Mouse (Mus musculus): ENCODE measurements at regions not wholly inside any gene's neighbourhood (a gene's known extent, or its start where the extent isn't known, plus 50 kb on each side); places are given as distances from the start of the nearest gene placed in this dataset.

- no peak for DNase-seq
These were observed 431.7 kb downstream of the Adgrl2 start for GRCm38 (mm10) chr3:148558592-148559157.

- DNase-seq: no peak
These were observed 435.0 kb downstream of the Adgrl2 start for GRCm38 (mm10) chr3:148555324-148555723.

- no peak for DNase-seq
These were observed 439.6 kb downstream of the Adgrl2 start for GRCm38 (mm10) chr3:148550716-148551115.

- no peak for DNase-seq
These were observed 445.4 kb downstream of the Adgrl2 start for GRCm38 (mm10) chr3:148544929-148545328.

- DNase-seq: no peak
These were observed 448.1 kb downstream of the Adgrl2 start for GRCm38 (mm10) chr3:148542217-148542616.

GRCm38 (mm10) chr3:148537669-148538271 is 452.6 kb downstream of the Adgrl2 start:
- DNase-seq: no peak

- no peak for DNase-seq
These were observed 460.5 kb downstream of the Adgrl2 start for GRCm38 (mm10) chr3:148529893-148530292.

GRCm38 (mm10) chr3:148510381-148510780 is 480.0 kb downstream of the Adgrl2 start:
- DNase-seq: no peak

GRCm38 (mm10) chr3:148504928-148505327 is 485.4 kb downstream of the Adgrl2 start:
- DNase-seq: no peak

GRCm38 (mm10) chr3:148503432-148503831 is 486.9 kb downstream of the Adgrl2 start:
- DNase-seq: no peak

- DNase-seq: peak; percentile 11
These were observed 488.6 kb downstream of the Adgrl2 start for GRCm38 (mm10) chr3:148501801-148502200.

GRCm38 (mm10) chr3:148496672-148497071 is 493.7 kb downstream of the Adgrl2 start:
- no peak for DNase-seq

- DNase-seq: no peak
These were observed 499.1 kb downstream of the Adgrl2 start for GRCm38 (mm10) chr3:148491287-148491686.

- DNase-seq: no peak
These were observed 501.2 kb downstream of the Adgrl2 start for GRCm38 (mm10) chr3:148489201-148489600.

- DNase-seq: no peak
These were observed 502.4 kb downstream of the Adgrl2 start for GRCm38 (mm10) chr3:148487949-148488348.

GRCm38 (mm10) chr3:148475862-148476261 is 514.5 kb downstream of the Adgrl2 start:
- DNase-seq: no peak

- DNase-seq: no peak
These were observed 517.4 kb downstream of the Adgrl2 start for GRCm38 (mm10) chr3:148472943-148473444.

- no peak for DNase-seq
These were observed 524.9 kb downstream of the Adgrl2 start for GRCm38 (mm10) chr3:148465456-148465855.

GRCm38 (mm10) chr3:148462791-148463190 is 527.6 kb downstream of the Adgrl2 start:
- no peak for DNase-seq

GRCm38 (mm10) chr3:148448888-148449287 is 541.5 kb downstream of the Adgrl2 start:
- no peak for DNase-seq

GRCm38 (mm10) chr3:148448465-148448864 is 541.9 kb downstream of the Adgrl2 start:
- DNase-seq: no peak

- DNase-seq: no peak
These were observed 543.5 kb downstream of the Adgrl2 start for GRCm38 (mm10) chr3:148446845-148447244.

GRCm38 (mm10) chr3:148443012-148443411 is 547.3 kb downstream of the Adgrl2 start:
- DNase-seq: no peak

GRCm38 (mm10) chr3:148434033-148434432 is 556.3 kb downstream of the Adgrl2 start:
- no peak for DNase-seq

Measured in gastrocnemius, postnatal 25 days (tissue).